Mouse (Mus musculus) brain, embryonic 14.5 days (tissue): Measurements from ENCODE around the gene Nrm.

Experiments
- CTCF ChIP-seq: fragments of 200-500 bp; IDR thresholded peaks from 2 replicates; pipeline ENCODE4 v1.5.1; 2012; ENCODE audit warnings: inconsistent platforms, mild to moderate bottlenecking, moderate library complexity, borderline replicate concordance; ENCODE audit not compliant: insufficient read depth, insufficient read length; ENCODE audit errors: extremely low read depth
- POLR2A ChIP-seq: fragments of 200-500 bp; IDR thresholded peaks from 2 replicates; pipeline ENCODE4 v1.6.1; 2012; ENCODE audit warnings: mild to moderate bottlenecking, inconsistent platforms, borderline replicate concordance; ENCODE audit not compliant: poor library complexity, insufficient read depth, insufficient read length, severe bottlenecking; ENCODE audit errors: extremely low read depth

DNA sequence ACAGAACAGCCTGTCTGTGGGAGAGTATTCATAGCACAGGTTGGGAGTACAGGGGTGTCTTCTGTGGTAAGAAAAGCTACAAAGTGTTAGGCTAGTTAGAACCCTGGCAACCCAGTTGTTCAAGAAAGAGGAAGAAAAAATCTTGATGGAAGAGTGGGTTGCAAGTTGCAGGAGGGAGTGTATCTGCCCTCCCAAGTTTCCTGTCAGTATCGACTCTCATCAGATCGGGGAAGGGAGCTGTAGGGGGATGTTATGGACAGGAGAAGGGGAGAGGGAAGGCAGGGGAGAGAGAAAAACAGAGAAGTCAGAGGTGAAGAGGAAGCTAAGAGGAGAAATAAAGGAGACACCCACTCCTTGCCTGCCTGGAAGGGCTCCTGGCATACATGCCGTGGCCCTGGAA lies 39.5 kb downstream of the Nrm start:
- TF ChIP-seq CTCF (no peak), POLR2A (no peak)
